Mouse (Mus musculus) adrenal gland, postnatal 0 days (tissue): ENCODE measurements around the gene Brsk1. TPM values are rescaled to one million over a fixed set of nuclear protein-coding genes. Genes with fewer than 3 reads are reported as not detected.

Experiments used
- polyA plus RNA-seq: library from polyadenylated mRNA; unstranded; fragments of >200 nt; fragmentation: Nextera tagmentation; extraction: Ambion mirVana; gene quantifications from 2 replicates; pipeline ENCODE4 v1.2.1, GENCODE M21; 2015

Brsk1 gene
- 0.59 and 1.2 TPM in 2 replicates for polyA plus RNA-seq

DNA sequence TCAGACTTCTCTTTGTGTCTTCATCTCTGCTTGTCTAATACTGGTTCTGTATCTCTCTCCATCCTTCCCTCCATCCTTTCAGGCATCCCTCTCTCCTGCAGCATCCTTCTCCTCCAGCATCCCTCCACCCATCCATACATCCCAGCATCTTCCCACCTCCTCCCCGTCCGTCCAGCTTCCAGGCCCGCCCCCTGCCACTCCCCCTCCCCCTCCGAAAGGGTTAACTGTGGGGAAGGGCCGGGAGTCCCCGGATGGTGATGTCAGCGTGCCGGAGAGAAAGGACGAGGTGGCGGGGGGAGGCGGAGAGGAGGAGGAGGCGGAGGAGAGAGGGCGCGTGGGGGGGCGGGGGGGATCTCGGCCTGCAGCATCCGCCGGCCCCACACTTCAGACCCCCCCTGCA lies at the start of gene Brsk1:
Gene Brsk1 (plus strand): TSS at position 218 of the 400 bp plus-strand sequence.

DNA sequence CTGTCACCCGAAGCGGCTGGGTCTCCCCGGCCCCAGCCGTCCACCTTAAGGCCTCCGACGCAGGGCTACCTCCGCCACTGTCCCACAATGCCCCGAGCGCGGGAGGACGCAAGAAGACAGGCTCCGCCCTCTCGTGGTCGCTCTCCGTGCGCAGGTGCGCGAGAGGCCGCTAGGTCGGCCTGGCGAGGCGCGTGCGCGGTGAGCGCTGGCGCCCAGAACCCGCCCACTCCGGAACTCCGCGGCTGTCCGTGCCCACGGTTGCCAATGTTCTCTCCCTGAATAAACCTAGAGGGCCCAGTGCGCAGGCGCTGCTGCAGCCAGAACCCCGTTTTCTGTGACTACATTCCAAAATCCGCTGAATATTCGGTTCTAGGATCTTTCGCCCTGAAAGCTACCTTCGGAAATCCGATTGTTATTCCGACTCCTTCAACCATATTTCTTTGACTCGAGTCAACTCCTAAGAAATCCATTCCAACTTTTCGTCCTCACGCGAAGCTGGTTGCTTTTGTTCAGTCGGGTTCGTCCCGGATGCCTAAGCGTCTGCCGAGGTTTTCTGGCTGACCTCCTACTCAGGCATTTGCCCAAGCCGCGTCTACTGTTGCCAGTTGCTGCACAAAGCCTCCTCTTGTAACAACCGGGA lies 31.4 kb upstream of the Brsk1 start, which contains the start of gene Ppp6r1:
Gene Ppp6r1 (minus strand): TSS at position 108 of the 640 bp plus-strand sequence.

DNA sequence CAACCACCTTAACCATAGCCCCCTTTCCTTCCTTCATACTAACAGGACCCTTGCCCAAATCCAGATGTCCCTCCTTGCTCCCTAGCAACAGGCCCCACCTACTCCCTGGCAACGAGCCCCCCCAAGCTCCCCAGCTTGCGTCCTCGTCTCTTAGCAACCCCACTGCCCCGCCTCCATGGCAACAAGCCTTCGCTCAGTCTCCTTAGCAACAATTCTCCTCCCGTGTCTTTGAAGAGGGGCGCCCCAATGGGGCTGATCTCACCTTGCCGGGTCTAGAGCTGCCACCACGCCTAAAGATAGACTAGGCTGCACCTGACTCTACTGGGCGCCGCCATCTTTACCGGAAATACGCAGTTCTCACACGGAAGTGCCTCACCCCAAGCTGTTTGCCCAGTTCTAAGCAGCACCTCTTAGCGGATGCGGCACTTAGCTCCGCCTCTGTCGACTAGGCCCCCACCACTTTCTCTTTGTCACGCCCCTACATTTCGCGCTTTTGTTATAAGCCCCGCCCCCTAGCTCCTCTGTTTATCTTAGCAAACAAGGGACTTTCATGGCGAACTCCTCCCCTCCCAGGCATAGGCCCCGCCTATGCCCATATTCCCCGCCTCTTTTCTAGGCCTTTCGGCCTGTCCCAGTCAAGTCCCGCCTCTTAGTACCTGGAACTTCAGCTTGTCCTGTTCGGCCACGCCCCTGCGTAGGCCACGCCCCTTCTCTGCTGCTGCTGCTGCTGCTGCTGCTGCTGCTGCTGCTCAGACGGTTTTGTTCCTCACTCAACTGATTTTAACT lies 5.6 kb upstream of the Brsk1 start, which contains the start of gene Hspbp1:
Gene Hspbp1 (minus strand): TSS at position 437 of the 786 bp plus-strand sequence.

DNA sequence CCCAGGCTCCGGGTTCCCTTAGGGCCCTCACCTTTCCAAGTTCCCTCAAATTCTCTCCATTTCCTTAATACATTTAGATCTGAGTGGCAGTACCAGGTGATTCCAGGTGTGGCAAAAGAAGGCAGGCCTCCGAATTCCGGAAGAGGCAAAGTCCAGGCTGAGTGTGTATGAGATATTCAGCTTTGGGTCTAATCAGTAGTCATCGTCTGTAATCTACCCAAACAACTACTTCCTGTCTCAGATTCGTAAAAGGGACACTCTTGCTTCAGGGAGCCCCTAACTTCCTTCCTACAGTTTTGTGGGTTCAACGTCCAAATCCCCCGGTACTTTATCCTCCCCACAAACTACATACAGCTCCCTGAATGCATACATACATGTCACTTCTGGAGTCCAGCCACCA lies 34.8 kb downstream of the Brsk1 start, which contains the start of gene Tmem150b:
Gene Tmem150b (minus strand): TSS at position 81 of the 400 bp plus-strand sequence.

DNA sequence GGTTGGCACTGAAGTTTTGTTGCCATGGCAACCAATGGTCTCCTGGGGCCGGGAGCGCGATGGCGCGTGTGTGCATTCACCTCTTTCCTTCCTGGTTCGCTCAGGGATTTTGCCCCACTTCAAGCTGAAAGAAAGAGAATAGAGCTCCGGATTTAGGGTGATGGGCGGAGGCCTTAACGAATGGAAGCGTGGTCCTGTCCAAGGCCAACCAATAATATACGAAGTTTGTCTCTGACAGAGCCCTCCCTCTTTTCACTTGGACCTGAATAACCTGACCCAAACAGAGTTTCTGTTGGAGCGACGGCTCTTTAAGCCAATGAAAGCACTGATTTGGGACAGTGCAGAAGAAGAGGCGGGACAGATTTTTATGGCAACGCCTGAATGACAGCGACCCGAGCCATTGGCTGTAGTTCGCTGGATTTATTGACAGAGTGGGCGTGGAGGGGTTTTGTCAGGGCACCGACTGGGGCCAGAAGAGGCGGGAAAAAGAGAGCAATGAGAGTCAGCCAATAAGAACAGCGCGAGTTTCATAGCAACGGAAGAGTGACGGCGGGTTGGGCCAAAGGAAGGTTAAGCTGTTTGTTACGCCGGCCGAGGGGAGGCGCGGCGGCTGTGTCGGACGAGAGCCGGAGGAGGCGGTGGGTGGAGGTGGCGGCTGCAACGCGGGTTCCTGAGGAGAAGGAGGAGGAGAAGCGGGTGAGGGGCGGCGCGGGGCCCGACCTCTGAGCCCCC lies 49.3 kb downstream of the Brsk1 start, which contains the start of gene Kmt5c:
Gene Kmt5c (plus strand): TSS at position 572 of the 732 bp plus-strand sequence.

DNA sequence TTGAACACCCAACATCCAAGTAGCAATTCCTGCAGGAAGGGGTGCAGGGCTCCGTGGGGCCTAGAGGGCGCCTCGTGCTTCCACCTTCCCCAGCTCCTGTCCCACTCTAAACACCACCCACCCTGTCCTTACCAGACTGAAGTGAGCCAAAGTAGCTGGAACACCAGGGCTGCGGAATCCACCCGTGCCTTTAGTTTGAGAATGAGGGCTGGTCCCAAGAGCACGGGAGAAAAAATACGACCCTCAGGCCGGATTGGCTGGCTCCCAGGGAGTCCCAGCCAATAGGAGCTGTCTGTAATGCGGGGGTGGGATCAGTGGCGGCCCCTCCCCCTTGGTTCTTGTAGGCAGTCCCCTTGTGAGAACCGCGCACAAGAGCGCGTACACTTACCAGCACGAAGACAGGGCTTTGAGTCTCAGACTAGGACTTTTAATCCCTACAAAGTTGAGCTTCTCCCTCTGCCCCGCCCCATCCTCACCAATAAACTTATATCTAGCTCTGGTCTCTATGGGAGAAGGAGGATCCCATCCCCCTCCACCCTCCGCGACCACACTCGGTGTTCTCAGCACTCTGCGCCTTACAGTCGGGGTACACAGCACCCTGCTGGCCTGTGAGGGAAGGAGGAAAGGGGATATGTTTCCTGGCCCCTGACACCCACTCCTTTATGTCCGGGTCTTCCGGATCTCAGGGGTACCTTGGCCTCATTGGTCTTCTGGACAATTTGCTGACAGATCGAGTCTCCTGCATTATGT lies 62.6 kb downstream of the Brsk1 start, which contains the start of gene Cox6b2:
Gene Cox6b2 (minus strand): TSS at position 274 of the 750 bp plus-strand sequence.

Other genes starting within 250 kb of the Brsk1 start
- 11.9 and 15.4 TPM in 2 replicates for gene Rdh13, start 245.0 kb upstream of the Brsk1 start, polyA plus RNA-seq
- 8.9 and 9.1 TPM in 2 replicates for gene Eps8l1, start 229.9 kb upstream of the Brsk1 start, polyA plus RNA-seq
- gene Ppp1r12c, start 188.9 kb upstream of the Brsk1 start, polyA plus RNA-seq, result 26.2 and 35.8 TPM in 2 replicates
- gene Tnnt1, start 174.2 kb upstream of the Brsk1 start, polyA plus RNA-seq, result 9.3 and 14.3 TPM in 2 replicates
- 2.3 and 6.7 TPM in 2 replicates for gene Tnni3, start 166.4 kb upstream of the Brsk1 start, polyA plus RNA-seq
- 0.79 and 0.95 TPM in 2 replicates for gene Dnaaf3, start 158.2 kb upstream of the Brsk1 start, polyA plus RNA-seq
- 18.2 and 32.3 TPM in 2 replicates for gene Syt5, start 143.1 kb upstream of the Brsk1 start, polyA plus RNA-seq
- 0.03 TPM in 1 of 2 replicates, not detected in the other for gene Ptprh, start 86.6 kb upstream of the Brsk1 start, polyA plus RNA-seq
- gene Tmem86b, start 59.2 kb upstream of the Brsk1 start, polyA plus RNA-seq, result 1.1 and 1.4 TPM in 2 replicates
- 6.7 and 6.9 TPM in 2 replicates for gene Ppp6r1, start 31.6 kb upstream of the Brsk1 start, polyA plus RNA-seq
- gene Hspbp1, start 5.5 kb upstream of the Brsk1 start, polyA plus RNA-seq, result 70.6 and 80.3 TPM in 2 replicates
- gene Tmem150b, start 34.6 kb downstream of the Brsk1 start, polyA plus RNA-seq, result 0.10 and 0.24 TPM in 2 replicates
- gene Kmt5c, start 49.5 kb downstream of the Brsk1 start, polyA plus RNA-seq, result 22.8 and 37.7 TPM in 2 replicates
- gene Cox6b2, start 62.5 kb downstream of the Brsk1 start, polyA plus RNA-seq, result 53.7 and 57.2 TPM in 2 replicates
- gene Fam71e2, start 80.7 kb downstream of the Brsk1 start, polyA plus RNA-seq, result not detected in 2 replicates
- gene Il11, start 92.3 kb downstream of the Brsk1 start, polyA plus RNA-seq, result 0.33 and 0.82 TPM in 2 replicates
- gene Tmem190, start 92.3 kb downstream of the Brsk1 start, polyA plus RNA-seq, result 0.38 TPM in 1 of 2 replicates, not detected in the other
- 12.5 and 21.8 TPM in 2 replicates for gene Tmem238, start 99.1 kb downstream of the Brsk1 start, polyA plus RNA-seq
- gene Rpl28, start 102.3 kb downstream of the Brsk1 start, polyA plus RNA-seq, result 286 and 311 TPM in 2 replicates
- 144 and 154 TPM in 2 replicates for gene Ube2s, start 122.0 kb downstream of the Brsk1 start, polyA plus RNA-seq
- 0.61 and 1.1 TPM in 2 replicates for gene Shisa7, start 154.1 kb downstream of the Brsk1 start, polyA plus RNA-seq
- gene Isoc2b, start 179.7 kb downstream of the Brsk1 start, polyA plus RNA-seq, result 38.4 and 57.5 TPM in 2 replicates
- gene Isoc2a, start 186.5 kb downstream of the Brsk1 start, polyA plus RNA-seq, result 0.95 and 1.2 TPM in 2 replicates
- 0.09 and 0.10 TPM in 2 replicates for gene Gm36210, start 215.9 kb downstream of the Brsk1 start, polyA plus RNA-seq
- gene Zfp628, start 224.6 kb downstream of the Brsk1 start, polyA plus RNA-seq, result 3.5 and 4.1 TPM in 2 replicates
- 6.9 and 7.6 TPM in 2 replicates for gene Nat14, start 231.4 kb downstream of the Brsk1 start, polyA plus RNA-seq
- 3.6 and 3.7 TPM in 2 replicates for gene Ssc5d, start 235.2 kb downstream of the Brsk1 start, polyA plus RNA-seq